Mouse (Mus musculus): ENCODE results near the gene Cpz. TPM values are rescaled to one million over a fixed set of nuclear protein-coding genes. Genes with fewer than 3 reads are reported as not detected.

Gene Cpz
- polyA plus RNA-seq, 1 experiment from 2014 or later = 0.88 TPM

GRCm38 (mm10) chr5:35462081-35462480 lies 63.4 kb downstream of the Cpz start:
- Histone ChIP-seq H3K36me3 (ENCODE audit: control insufficient read depth, insufficient read depth, low read length) (no peaks in the 10 kb centered on the region), H3K4me2 (ENCODE audit: low read length) (no peak overlapping the region), H3K4me3 (ENCODE audit: low read depth, low read length) (no peak overlapping the region), H3K9me3 (replicated peaks; ENCODE audit: control insufficient read depth, low read length) (no peaks in the 10 kb centered on the region), H3K27me3 (replicated peaks; ENCODE audit: control insufficient read depth, insufficient read depth, low read length) (no peaks in the 10 kb centered on the region), H3K27ac (ENCODE audit: low read depth, low read length) (no peak overlapping the region), H3K4me1 (ENCODE audit: control insufficient read depth, insufficient read depth, low read length) (no peaks in the 10 kb centered on the region), H3K9ac (ENCODE audit: low read length) (no peak overlapping the region)
- DNase-seq (ENCODE audit: low spot score) (peak; percentile 36), ATAC-seq (no peak)
- 42% methylated on average over 8 of the region's 8 CpGs for WGBS

- H3K4me2 ChIP-seq (ENCODE audit: low read length) = no peak overlapping the region
- no peaks in the 10 kb centered on the region for H3K27me3 ChIP-seq (replicated peaks; ENCODE audit: control insufficient read depth, insufficient read depth, low read length)
- no peak overlapping the region for H3K27ac ChIP-seq (ENCODE audit: low read depth, low read length)
- H3K4me3 ChIP-seq (ENCODE audit: low read depth, low read length) = no peak overlapping the region
- peaks cover 11% of the 10 kb centered on the region for H3K4me1 ChIP-seq (ENCODE audit: control insufficient read depth, insufficient read depth, low read length)
- H3K36me3 ChIP-seq (ENCODE audit: control insufficient read depth, insufficient read depth, low read length) = no peaks in the 10 kb centered on the region
- no peak overlapping the region for H3K9ac ChIP-seq (ENCODE audit: low read length)
- WGBS = 76% methylated on average over 4 of the region's 4 CpGs
- no peak for DNase-seq (ENCODE audit: low spot score)
- no peak for ATAC-seq
- H3K9me3 ChIP-seq (replicated peaks; ENCODE audit: control insufficient read depth, low read length) = no peaks in the 10 kb centered on the region
Observed at GRCm38 (mm10) chr5:35459760-35460159, 65.7 kb downstream of the Cpz start.

GRCm38 (mm10) chr5:35458267-35458666 lies 67.2 kb downstream of the Cpz start:
- Histone ChIP-seq H3K36me3 (ENCODE audit: control insufficient read depth, insufficient read depth, low read length) (no peaks in the 10 kb centered on the region), H3K9ac (ENCODE audit: low read length) (no peak overlapping the region), H3K27me3 (replicated peaks; ENCODE audit: control insufficient read depth, insufficient read depth, low read length) (no peaks in the 10 kb centered on the region), H3K27ac (ENCODE audit: low read depth, low read length) (no peak overlapping the region), H3K9me3 (replicated peaks; ENCODE audit: control insufficient read depth, low read length) (no peaks in the 10 kb centered on the region), H3K4me3 (ENCODE audit: low read depth, low read length) (no peak overlapping the region), H3K4me1 (ENCODE audit: control insufficient read depth, insufficient read depth, low read length) (peaks cover 26% of the 10 kb centered on the region), H3K4me2 (ENCODE audit: low read length) (no peak overlapping the region)
- no peak for ATAC-seq
- 71% methylated on average over 3 of the region's 3 CpGs for WGBS
- no peak for DNase-seq (ENCODE audit: low spot score)

- H3K4me1 ChIP-seq (ENCODE audit: control insufficient read depth, insufficient read depth, low read length) = peaks cover 29% of the 10 kb centered on the region
- no peak for DNase-seq (ENCODE audit: low spot score)
- ATAC-seq = no peak
- WGBS = 88% methylated on average over 7 of the region's 7 CpGs
- H3K4me3 ChIP-seq (ENCODE audit: low read depth, low read length) = no peak overlapping the region
- no peaks in the 10 kb centered on the region for H3K9me3 ChIP-seq (replicated peaks; ENCODE audit: control insufficient read depth, low read length)
- H3K4me2 ChIP-seq (ENCODE audit: low read length) = no peak overlapping the region
- H3K27ac ChIP-seq (ENCODE audit: low read depth, low read length) = no peak overlapping the region
- no peaks in the 10 kb centered on the region for H3K36me3 ChIP-seq (ENCODE audit: control insufficient read depth, insufficient read depth, low read length)
- no peak overlapping the region for H3K9ac ChIP-seq (ENCODE audit: low read length)
- H3K27me3 ChIP-seq (replicated peaks; ENCODE audit: control insufficient read depth, insufficient read depth, low read length) = no peaks in the 10 kb centered on the region
Observed at GRCm38 (mm10) chr5:35457364-35457763, 68.1 kb downstream of the Cpz start.

GRCm38 (mm10) chr5:35454187-35454800 lies 71.2 kb downstream of the Cpz start:
- ATAC-seq (peak; percentile 88), DNase-seq (ENCODE audit: low spot score) (peak; percentile 89)
- Histone ChIP-seq H3K4me2 (ENCODE audit: low read length) (peak overlapping the region; percentile 40), H3K36me3 (ENCODE audit: control insufficient read depth, insufficient read depth, low read length) (no peaks in the 10 kb centered on the region), H3K27ac (ENCODE audit: low read depth, low read length) (peak overlapping the region; percentile 74), H3K4me1 (ENCODE audit: control insufficient read depth, insufficient read depth, low read length) (peaks cover 32% of the 10 kb centered on the region), H3K9me3 (replicated peaks; ENCODE audit: control insufficient read depth, low read length) (no peaks in the 10 kb centered on the region), H3K27me3 (replicated peaks; ENCODE audit: control insufficient read depth, insufficient read depth, low read length) (no peaks in the 10 kb centered on the region), H3K4me3 (ENCODE audit: low read depth, low read length) (no peak overlapping the region), H3K9ac (ENCODE audit: low read length) (0 out of 2 replicates have a peak overlapping the region, but pooled peaks have one; percentile 35)
- 4% methylated on average over 17 of the region's 17 CpGs for WGBS

Other genes with a start within 250 kb of the Cpz start
- 0.89 and 0.94 TPM in 2 replicates for gene Adra2c, start 247.4 kb downstream of the Cpz start, polyA plus RNA-seq (2014; fragmentation: Nextera tagmentation; extraction: Ambion mirVana)
- not detected in 2 replicates for gene Hmx1, start 136.6 kb downstream of the Cpz start, polyA plus RNA-seq (2014; fragmentation: Nextera tagmentation; extraction: Ambion mirVana)
- gene Trmt44, start 49.4 kb upstream of the Cpz start, polyA plus RNA-seq (2014; fragmentation: Nextera tagmentation; extraction: Ambion mirVana) = 6.1 and 8.3 TPM in 2 replicates
- gene Acox3, start 57.3 kb upstream of the Cpz start, polyA plus RNA-seq (2014; fragmentation: Nextera tagmentation; extraction: Ambion mirVana) = 14.5 and 15.2 TPM in 2 replicates
- gene Htra3, start 154.1 kb upstream of the Cpz start, polyA plus RNA-seq (2014; fragmentation: Nextera tagmentation; extraction: Ambion mirVana) = 7.8 and 10.0 TPM in 2 replicates
- 1.3 and 2.2 TPM in 2 replicates for gene Sh3tc1, start 214.3 kb upstream of the Cpz start, polyA plus RNA-seq (2014; fragmentation: Nextera tagmentation; extraction: Ambion mirVana)
- 4.7 and 7.4 TPM in 2 replicates for gene Ablim2, start 232.2 kb upstream of the Cpz start, polyA plus RNA-seq (2014; fragmentation: Nextera tagmentation; extraction: Ambion mirVana)

All from forebrain, embryonic 14.5 days (tissue).